Mouse (Mus musculus): Measurements from ENCODE around the gene Srpk3.

The Srpk3 gene

DNA sequence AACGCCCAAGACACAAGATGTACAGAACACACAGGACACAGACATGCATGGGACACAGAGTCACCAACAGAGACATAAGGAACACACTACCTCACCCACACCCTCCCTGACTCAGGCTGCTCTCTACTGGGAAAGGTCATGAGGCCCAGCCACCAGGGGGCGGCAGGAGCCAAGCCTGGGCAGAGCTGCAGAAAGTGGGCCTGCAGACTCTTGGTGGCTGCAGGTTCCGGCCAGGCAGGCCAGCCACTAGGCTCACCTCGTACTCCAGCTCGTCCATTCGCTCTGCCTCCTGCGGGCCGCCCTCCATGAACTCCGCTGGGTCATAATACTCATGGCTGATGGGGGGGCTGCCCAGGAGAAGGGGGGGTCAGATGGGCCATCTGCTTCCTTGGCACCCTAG is 24.3 kb downstream of the Srpk3 start:
- DNase-seq (ENCODE audit: low read depth, low spot score), result peak; percentile 84

DNA sequence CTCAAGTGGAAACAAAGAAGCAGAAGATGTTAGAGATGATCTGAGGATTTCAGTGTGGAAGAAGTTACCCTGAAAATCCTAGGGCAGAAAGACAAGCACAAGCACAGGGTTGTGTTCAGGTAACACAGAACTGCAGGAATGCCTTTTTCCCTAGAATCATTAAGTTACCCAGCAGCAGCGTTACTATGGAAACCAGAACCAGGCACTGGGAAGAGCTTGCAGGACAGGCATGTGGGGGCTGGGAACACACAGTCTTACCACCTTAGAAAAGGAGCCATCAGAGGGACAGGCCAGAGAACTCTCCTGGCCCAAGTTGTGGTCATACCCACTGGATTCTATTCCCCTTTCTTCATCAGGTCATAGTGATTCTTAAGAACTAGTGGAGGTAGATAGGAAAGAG is 31.6 kb downstream of the Srpk3 start:
- no peak for DNase-seq (ENCODE audit: low read depth, low spot score)

DNA sequence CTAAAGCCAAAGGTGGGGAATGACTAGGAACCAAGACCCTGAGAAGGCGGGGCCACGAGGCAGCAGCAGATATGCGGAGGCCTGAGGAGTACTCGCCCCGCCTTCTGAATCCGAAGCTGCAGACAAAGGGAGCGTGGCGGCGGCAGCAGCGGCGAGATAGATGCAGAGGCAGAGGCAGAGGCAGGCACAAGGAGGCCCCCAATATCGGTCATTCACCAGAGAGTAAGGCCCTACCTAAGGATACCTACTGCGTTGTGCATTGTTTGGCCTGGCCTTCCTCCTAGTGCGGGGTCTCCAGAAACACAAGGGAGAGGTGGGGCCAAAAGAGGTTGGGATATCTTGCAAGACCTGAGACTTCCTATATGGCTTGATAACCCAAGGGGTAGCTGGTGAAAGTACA is 40.9 kb downstream of the Srpk3 start:
- DNase-seq (ENCODE audit: low read depth, low spot score), result no peak

DNA sequence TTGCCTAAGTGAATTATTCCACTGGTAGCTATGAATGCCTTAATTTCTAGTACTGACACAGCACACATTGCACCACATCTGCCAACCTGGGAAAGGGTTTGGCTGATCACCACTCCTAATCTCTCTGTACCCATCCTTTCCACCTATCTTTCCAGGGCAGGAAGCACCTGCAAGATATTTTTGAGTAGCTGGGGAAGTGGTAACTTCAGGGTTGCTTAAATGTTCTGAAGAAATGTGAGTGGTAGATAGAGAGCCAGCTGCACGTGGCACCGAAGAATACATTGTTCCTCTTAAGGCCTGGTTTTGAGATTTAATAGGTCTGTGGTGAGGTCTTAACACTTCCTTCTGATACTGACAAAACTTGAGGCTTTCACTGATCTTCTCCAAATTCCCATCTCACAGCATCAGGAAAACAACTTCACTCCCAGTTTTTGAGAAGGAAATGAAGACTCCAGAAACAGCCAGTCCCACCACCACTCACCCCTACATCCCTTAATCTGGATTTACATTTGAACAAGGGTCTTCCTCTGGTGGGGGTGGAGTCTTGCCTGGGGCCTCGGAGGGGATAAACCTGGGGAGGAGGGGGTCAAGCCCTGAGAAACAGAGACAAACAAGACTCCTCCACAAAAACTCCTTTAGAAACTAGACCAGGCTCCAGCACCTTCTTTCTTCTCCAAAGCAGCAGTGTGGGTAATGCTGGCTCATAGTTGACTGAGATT is 42.5 kb downstream of the Srpk3 start:
- no peak for DNase-seq (ENCODE audit: low read depth, low spot score)

DNA sequence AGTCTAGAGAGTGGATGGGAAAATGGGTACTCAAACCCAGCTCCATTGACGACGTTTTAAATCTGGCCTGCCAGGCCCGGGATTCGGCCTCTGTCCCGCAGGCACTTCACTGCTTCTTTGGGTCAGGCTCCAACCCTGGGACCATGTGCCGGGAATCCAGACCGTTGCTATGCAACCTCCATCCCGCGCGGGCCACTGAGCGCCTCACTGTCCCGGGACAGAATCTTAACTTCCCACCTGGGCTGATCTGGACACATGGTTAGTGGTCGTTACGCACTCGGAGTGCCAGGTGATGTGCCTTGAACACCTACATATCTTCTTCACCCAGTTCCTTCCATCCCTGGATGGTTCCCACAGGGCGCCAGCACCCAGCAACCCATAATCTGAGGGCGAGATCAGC is 49.5 kb downstream of the Srpk3 start:
- DNase-seq (ENCODE audit: low read depth, low spot score), result no peak

DNA sequence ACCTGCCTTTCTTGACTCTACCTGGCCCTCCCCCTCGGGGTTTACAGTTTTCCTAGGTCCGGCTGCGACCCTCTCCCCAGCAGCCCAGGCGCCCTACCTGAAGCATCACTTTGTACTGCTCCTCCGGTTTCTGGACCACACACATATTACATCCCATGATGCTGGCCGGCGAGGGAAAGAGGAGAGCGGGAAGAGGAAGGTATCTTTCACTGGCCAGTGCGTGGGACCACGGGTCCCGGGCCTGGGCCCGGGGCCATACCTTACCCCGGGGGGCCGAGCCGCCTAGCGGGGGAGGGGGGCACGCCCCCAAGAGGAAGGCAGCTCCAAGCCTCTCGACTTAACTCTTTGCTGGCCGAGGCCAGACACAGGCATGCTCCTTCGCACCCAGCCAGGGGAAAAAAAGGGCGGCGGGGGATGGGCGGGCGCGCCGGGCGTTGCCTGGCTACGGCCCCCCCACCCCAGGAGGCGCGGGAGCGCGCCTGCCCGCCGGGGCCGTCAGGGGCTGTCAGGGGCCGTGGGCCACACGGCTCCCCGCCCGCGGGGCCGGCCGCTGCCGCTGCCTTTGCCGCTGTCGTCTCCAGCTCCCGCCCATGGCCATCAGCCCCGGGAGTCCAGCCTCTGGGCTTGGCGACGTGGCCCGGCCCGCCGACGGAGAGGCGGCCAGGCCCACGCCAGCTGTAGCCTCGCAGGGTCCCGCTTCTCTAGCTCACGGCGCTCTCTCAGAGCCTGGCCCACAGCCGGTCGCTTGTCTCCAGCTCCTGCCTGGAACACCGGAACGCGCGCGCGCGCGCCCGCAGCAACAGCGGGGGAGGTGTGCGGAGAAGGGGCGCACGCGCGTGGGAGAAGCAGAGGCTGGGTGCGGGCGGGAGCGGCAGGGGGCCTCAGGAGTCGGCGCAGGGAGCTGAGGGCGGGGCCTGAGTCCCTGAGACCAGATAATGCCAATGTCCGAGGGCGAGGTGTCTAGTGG is 50.3 kb downstream of the Srpk3 start, which contains the start of gene Pdzd4:
Gene Pdzd4 (minus strand): TSS at position 785 of the 967 bp plus-strand sequence.
- peak; percentile 58 for DNase-seq (ENCODE audit: low read depth, low spot score)

Data from CD4-positive, CD25-positive, alpha-beta regulatory T cell, adult 2 months (primary cell).